Mouse (Mus musculus) midbrain, embryonic 13.5 days (tissue): ENCODE results near the gene Bcr. TPM values are rescaled to one million over a fixed set of nuclear protein-coding genes. Genes with fewer than 3 reads are reported as not detected.
A peak's percentile ranks its signal among the peaks of the same experiment; 100 is the strongest.

Experiments used
- ATAC-seq: fragments of 200-750 bp; cut with Nextera tagmentation; 2 replicates; pipeline ENCODE4 v1.8.0; 2017; ENCODE audit warnings: mild to moderate bottlenecking, moderate TSS enrichment, moderate library complexity
- H3K27ac ChIP-seq: fragments of 300-500 bp; sonication (generic); 2 replicates; pipeline ENCODE4 v1.5.1; 2015; ENCODE audit warnings: inconsistent platforms, mild to moderate bottlenecking, moderate library complexity
- H3K27me3 ChIP-seq: fragments of 300-500 bp; sonication (generic); 2 replicates; pipeline ENCODE4 v1.6.1; 2015; ENCODE audit warnings: mild to moderate bottlenecking, inconsistent platforms
- H3K36me3 ChIP-seq: fragments of 300-500 bp; sonication (generic); 2 replicates; pipeline ENCODE4 v1.6.1; 2015; ENCODE audit warnings: mild to moderate bottlenecking, inconsistent platforms
- H3K4me1 ChIP-seq: fragments of 300-500 bp; sonication (generic); replicated peaks from 2 replicates; pipeline ENCODE4 v1.6.1; 2015; ENCODE audit warnings: inconsistent platforms
- H3K4me2 ChIP-seq: fragments of 300-500 bp; sonication (generic); replicated peaks from 2 replicates; pipeline ENCODE4 v1.6.1; 2015; ENCODE audit warnings: moderate library complexity, mild to moderate bottlenecking, inconsistent platforms
- H3K4me3 ChIP-seq: fragments of 300-500 bp; sonication (generic); replicated peaks from 2 replicates; pipeline ENCODE4 v1.5.1; 2015; ENCODE audit warnings: mild to moderate bottlenecking, inconsistent platforms
- H3K9ac ChIP-seq: fragments of 300-500 bp; sonication (generic); replicated peaks from 2 replicates; pipeline ENCODE4 v1.6.1; 2015; ENCODE audit warnings: mild to moderate bottlenecking, inconsistent platforms
- H3K9me3 ChIP-seq: fragments of 300-500 bp; sonication (generic); 2 replicates; pipeline ENCODE4 v1.6.1; 2016; ENCODE audit warnings: mild to moderate bottlenecking, inconsistent platforms
- WGBS: fragments of 180-500 bp; shearing (Covaris S2); methylation state at CpG from one replicate; pipeline ENCODE4 v1.1.7; 2015; 5-methylcytosine and 5-hydroxymethylcytosine counted together
- polyA plus RNA-seq: library from polyadenylated mRNA; unstranded; fragments of >200 nt; fragmentation: Nextera tagmentation; extraction: Ambion mirVana; gene quantifications from 2 replicates; pipeline ENCODE4 v1.2.1, GENCODE M21; 2015

Gene Bcr
- polyA plus RNA-seq, 1 experiment from 2014 or later: 17.3 TPM

DNA sequence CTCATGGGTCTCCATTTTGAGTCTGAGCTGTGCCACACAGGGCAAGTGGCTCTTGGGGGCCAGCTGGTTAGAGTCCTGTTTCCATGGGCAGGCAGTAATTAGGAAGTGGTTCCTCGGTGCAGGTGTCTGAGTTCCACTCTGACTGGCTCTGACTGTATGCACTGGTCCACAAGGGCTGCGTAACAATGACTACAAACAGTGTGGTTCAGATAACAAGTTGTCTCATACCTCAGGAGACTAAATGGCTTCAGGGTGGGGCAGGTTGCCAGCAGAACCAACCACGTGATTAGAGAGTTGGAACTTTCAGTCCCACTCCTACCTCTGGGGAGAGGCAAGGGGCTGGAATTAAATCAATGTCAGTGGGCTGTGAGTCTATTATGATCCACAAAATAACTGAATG is 59.0 kb downstream of the Bcr start:
- Histone ChIP-seq H3K9me3 (no peaks in the 10 kb centered on the region), H3K9ac (no peak overlapping the region), H3K4me2 (no peak overlapping the region), H3K4me3 (no peak overlapping the region), H3K4me1 (peaks cover 16% of the 10 kb centered on the region), H3K27me3 (no peaks in the 10 kb centered on the region), H3K27ac (no peak overlapping the region), H3K36me3 (no peaks in the 10 kb centered on the region)
- WGBS: 77% methylated on average over 3 of the region's 3 CpGs
- ATAC-seq: no peak

DNA sequence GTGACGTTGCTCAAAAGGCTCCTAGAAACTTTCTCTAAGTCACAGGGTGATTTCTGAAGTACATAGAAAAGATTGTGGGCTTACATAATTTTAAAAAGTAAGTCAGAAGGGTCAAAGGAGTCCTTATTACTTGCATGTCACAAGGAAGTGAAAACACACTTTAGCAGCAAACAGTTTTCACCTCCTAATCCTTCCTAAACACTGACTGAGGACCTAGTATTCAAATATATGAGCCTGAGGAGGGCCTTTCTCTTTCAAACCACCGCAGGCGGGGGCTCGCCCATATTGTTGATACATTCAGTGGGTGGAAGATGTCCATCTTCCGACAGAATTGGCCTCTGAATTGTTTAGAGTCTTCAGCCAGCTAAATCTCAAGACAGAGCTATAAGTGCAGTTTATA is 59.8 kb downstream of the Bcr start:
- H3K27ac ChIP-seq: no peak overlapping the region
- peaks cover 16% of the 10 kb centered on the region for H3K4me1 ChIP-seq
- 86% methylated on average over 5 of the region's 5 CpGs for WGBS
- H3K4me2 ChIP-seq: no peak overlapping the region
- no peaks in the 10 kb centered on the region for H3K27me3 ChIP-seq
- no peak for ATAC-seq
- peaks cover 3% of the 10 kb centered on the region for H3K36me3 ChIP-seq
- no peaks in the 10 kb centered on the region for H3K9me3 ChIP-seq
- H3K4me3 ChIP-seq: no peak overlapping the region
- no peak overlapping the region for H3K9ac ChIP-seq

DNA sequence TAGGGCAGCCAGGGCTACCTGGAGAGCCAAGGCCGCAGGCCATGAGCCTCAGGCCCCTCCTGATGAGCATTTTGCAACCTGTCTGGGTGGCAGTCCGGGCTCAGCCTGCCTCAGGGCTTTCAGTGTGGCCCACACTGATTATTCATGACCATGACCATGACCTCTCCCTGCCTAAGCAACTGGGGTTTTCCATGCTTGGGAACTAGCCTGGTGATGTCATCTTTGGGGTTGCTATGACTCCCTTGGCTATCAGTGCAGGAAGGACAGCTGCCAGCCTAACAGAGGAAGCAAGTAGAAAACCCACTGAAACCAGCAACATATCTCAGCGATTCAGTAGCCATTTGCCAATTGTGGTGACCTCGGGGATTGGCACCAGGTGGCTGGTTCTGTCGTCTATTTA is 60.6 kb downstream of the Bcr start:
- Histone ChIP-seq H3K9ac (no peak overlapping the region), H3K27me3 (no peaks in the 10 kb centered on the region), H3K9me3 (no peaks in the 10 kb centered on the region), H3K4me3 (no peak overlapping the region), H3K4me2 (no peak overlapping the region), H3K4me1 (peaks cover 19% of the 10 kb centered on the region), H3K27ac (0 out of 2 replicates have a peak overlapping the region, but pooled peaks have one; percentile 2), H3K36me3 (peaks cover 12% of the 10 kb centered on the region)
- WGBS: 62% methylated on average over 5 of the region's 5 CpGs
- peak; percentile 62 for ATAC-seq

DNA sequence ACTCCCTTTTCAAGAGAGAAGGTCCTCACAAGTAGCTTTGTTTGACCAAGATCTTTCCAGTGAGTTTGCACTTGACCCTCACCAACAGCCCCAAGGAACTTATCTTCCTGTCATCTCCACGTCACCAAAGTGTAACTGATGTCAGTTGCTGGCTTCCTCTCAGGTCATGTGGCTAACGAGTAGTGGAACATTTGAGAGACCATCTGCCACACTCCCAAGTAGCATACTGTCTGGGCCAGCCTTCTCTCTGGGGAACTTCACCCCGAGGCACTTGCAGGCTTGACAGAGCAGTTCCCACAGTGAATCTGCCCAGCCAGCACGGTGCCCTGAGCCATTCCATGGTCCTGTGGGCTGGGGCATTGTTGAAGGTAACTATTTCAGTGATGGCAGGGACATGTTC is 65.2 kb downstream of the Bcr start:
- Histone ChIP-seq H3K36me3 (peaks cover 34% of the 10 kb centered on the region), H3K27ac (no peak overlapping the region), H3K4me2 (no peak overlapping the region), H3K4me1 (peaks cover 15% of the 10 kb centered on the region), H3K9ac (no peak overlapping the region), H3K27me3 (no peaks in the 10 kb centered on the region), H3K4me3 (no peak overlapping the region), H3K9me3 (no peaks in the 10 kb centered on the region)
- ATAC-seq: no peak
- WGBS: 63% methylated on average over 4 of the region's 4 CpGs

DNA sequence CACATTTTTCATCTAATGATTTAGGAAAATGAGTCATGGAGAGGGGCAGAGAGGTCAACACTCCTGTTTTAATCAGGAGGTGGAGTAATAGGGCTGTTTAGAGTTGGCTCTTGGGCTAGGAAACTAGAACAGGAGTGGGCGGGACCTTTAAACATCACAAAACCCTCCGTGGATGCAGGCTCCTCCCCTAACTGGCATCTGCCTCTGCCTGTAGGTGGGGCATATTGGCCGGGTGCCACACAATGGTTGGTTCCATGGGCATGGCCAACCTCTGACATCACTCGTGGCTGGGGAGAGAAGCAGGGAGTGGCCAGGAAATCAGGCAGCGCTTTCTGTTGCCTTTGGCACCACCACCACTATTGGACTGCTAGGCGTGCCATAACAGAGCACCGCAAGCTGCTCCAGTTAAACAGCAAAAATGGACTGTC is 68.9 kb downstream of the Bcr start:
- H3K27ac ChIP-seq: no peak overlapping the region
- no peak overlapping the region for H3K4me3 ChIP-seq
- no peak overlapping the region for H3K4me2 ChIP-seq
- no peak for ATAC-seq
- peaks cover 57% of the 10 kb centered on the region for H3K36me3 ChIP-seq
- no peaks in the 10 kb centered on the region for H3K27me3 ChIP-seq
- no peaks in the 10 kb centered on the region for H3K9me3 ChIP-seq
- no peak overlapping the region for H3K9ac ChIP-seq
- H3K4me1 ChIP-seq: peaks cover 7% of the 10 kb centered on the region; the same call in 1 of the 2 replicates
- WGBS: 91% methylated on average over 7 of the region's 7 CpGs

DNA sequence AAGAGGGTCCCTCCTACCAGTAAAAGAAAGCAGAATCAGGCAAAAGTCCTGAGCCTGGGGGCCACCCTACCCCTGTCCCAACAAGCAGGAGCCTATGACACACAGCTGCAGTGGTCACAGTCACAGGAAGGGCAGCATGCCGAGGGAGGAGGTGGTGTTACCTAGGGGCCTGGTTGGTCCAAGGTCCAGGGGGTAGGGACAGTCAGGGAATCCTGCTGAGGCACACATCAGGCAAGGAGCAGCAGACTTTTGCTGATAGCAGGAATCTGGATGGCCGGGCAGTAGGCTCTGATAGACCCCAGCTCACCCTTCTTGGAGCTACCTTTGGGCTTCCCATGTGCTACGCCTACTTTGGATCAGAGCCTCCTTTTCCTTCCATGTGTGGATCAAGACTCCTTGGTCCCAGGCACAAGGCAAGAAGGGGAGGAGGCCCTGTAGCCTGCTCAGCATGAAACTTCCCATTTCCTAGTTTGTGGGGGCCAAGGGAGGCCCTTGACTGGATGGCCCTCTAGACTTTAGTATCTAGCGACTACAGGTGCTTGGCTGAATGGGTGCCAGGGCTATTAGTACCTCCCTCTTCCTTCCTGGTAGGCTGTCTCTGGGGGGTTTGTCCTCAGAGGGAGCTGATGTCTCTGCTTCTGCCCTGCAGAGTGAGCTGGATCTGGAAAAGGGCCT is 70.1 kb downstream of the Bcr start:
- ATAC-seq: no peak

DNA sequence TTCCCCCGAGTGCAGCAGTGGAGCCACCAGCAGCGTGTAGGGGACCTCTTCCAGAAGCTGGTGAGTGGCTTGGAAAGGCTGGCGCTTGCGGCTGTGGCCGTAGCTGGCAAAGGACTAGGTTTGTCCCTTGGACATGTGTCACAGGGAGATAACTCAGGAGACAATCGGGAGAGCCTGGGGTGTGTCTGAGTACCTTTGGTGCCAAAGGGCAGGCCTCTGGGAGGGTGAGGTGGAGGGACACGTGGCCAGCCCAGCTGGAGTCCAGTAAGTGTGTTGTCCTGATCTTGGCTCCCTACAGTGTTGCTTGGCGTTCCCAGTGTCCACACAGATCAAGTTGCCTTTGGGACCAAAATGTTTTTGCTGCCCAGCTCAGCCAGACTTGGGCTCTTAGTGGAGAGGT is 71.2 kb downstream of the Bcr start:
- H3K4me3 ChIP-seq: no peak overlapping the region
- no peak overlapping the region for H3K9ac ChIP-seq
- 71% methylated on average over 8 of the region's 8 CpGs for WGBS
- H3K27me3 ChIP-seq: no peaks in the 10 kb centered on the region
- peaks cover 18% of the 10 kb centered on the region for H3K4me1 ChIP-seq
- H3K36me3 ChIP-seq: peaks cover 55% of the 10 kb centered on the region
- no peaks in the 10 kb centered on the region for H3K9me3 ChIP-seq
- ATAC-seq: no peak
- no peak overlapping the region for H3K4me2 ChIP-seq
- H3K27ac ChIP-seq: no peak overlapping the region

More for the DNA sequence above, 70.1 kb downstream of the Bcr start:
- peaks cover 55% of the 10 kb centered on the region for H3K36me3 ChIP-seq
- no peaks in the 10 kb centered on the region for H3K27me3 ChIP-seq
- H3K4me3 ChIP-seq: no peak overlapping the region
- H3K4me1 ChIP-seq: peaks cover 17% of the 10 kb centered on the region
- 95% methylated on average over 4 of the region's 4 CpGs for WGBS
- H3K9ac ChIP-seq: no peak overlapping the region
- no peak overlapping the region for H3K27ac ChIP-seq
- no peaks in the 10 kb centered on the region for H3K9me3 ChIP-seq
- no peak overlapping the region for H3K4me2 ChIP-seq

DNA sequence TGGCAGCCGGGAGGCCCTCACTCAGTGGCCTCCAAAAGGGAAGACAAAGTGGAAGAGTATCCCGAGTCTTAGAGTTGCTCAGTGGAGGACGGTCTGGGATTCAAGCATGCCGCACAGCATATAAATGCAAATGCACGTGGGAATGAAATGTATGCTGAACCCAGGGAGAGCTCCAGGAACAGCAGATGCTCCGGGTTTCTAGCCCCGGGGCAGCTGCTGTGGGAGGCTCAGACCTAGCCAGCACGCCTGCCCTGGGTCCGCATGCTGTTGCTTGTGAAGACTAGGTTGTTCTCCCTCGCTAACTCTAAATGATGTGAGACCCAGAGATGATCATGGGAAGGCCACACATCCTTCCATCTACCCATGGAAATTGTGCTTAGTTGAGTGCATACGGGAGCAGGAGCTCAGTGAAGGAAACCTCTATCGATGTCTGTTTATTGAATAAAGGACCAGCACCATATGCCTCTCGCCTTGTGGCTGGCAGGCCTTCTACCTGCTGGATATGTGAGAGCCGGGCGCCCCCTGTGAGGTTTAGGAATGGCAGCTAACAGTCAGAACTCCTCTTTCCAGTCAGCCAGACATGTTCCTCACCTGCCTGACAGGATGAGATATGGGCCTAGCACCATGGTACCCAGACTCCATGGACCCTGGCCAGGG is 74.6 kb downstream of the Bcr start:
- no peak overlapping the region for H3K4me3 ChIP-seq
- 74% methylated on average over 15 of the region's 15 CpGs for WGBS
- no peak overlapping the region for H3K4me2 ChIP-seq
- no peak; the same call in 1 of the 2 replicates for ATAC-seq
- no peaks in the 10 kb centered on the region for H3K27me3 ChIP-seq
- no peak overlapping the region for H3K9ac ChIP-seq
- H3K36me3 ChIP-seq: peaks cover 72% of the 10 kb centered on the region
- H3K4me1 ChIP-seq: peaks cover 22% of the 10 kb centered on the region
- H3K9me3 ChIP-seq: no peaks in the 10 kb centered on the region
- H3K27ac ChIP-seq: no peak overlapping the region

DNA sequence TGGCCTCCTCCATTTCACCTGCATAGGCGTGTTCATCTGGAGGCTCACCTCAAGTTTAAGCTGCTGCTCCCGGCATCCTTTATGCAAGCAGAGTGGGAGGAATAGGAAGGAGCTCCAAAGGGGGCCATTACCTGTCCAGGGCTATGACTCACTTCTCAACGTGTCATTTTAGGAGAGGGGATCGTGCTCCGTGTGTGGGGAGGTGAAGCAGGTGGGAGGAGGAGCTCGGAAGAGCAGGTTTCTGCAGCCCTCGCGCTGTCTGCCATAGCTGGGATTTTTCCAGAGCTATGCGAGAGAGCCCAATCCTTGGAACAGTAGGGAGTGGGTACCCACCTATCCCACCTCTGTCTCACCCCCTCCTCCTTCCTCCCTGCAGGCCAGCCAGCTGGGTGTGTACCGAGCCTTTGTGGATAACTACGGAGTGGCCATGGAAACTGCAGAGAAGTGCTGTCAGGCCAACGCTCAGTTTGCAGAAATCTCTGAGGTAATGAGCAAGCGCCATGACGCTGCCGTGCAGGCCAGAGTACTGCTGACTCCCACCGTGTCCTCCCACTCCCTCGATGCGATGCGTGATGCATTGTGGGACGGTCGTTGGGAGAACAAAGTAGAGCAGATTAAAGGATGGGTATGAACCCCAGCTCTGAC is 75.2 kb downstream of the Bcr start:
- H3K4me3 ChIP-seq: no peak overlapping the region
- H3K9me3 ChIP-seq: no peaks in the 10 kb centered on the region
- peak; percentile 49 for ATAC-seq
- 86% methylated on average over 21 of the region's 21 CpGs for WGBS
- no peaks in the 10 kb centered on the region for H3K27me3 ChIP-seq
- peaks cover 22% of the 10 kb centered on the region for H3K4me1 ChIP-seq
- no peak overlapping the region for H3K27ac ChIP-seq
- no peak overlapping the region for H3K4me2 ChIP-seq
- no peak overlapping the region for H3K9ac ChIP-seq
- H3K36me3 ChIP-seq: peaks cover 78% of the 10 kb centered on the region

DNA sequence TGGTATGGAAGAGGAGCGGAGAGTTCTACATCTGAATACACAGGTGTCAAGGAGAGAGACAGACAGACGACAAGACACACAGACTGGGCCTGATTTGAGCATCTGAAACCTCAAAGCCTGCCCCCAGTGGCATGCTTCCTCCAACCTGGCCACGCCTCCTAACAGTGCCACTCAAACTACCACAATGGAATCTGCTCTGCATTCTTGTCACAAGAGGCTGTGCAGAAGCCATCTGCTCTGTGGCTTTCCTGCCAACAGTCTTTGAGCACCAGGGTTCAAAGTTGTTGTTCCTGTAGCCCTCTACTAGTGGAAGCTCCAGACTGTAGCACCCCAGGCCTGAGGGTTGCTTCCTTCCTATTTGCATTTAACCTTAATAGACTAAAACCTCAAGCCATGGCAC is 76.8 kb downstream of the Bcr start:
- Histone ChIP-seq H3K27me3 (no peaks in the 10 kb centered on the region), H3K4me3 (no peak overlapping the region), H3K4me1 (peaks cover 18% of the 10 kb centered on the region), H3K9me3 (no peaks in the 10 kb centered on the region), H3K36me3 (peaks cover 83% of the 10 kb centered on the region), H3K4me2 (no peak overlapping the region), H3K9ac (no peak overlapping the region), H3K27ac (no peak overlapping the region)
- WGBS: 71% methylated on average over 3 of the region's 3 CpGs
- peak; percentile 22; the same call in 1 of the 2 replicates for ATAC-seq

DNA sequence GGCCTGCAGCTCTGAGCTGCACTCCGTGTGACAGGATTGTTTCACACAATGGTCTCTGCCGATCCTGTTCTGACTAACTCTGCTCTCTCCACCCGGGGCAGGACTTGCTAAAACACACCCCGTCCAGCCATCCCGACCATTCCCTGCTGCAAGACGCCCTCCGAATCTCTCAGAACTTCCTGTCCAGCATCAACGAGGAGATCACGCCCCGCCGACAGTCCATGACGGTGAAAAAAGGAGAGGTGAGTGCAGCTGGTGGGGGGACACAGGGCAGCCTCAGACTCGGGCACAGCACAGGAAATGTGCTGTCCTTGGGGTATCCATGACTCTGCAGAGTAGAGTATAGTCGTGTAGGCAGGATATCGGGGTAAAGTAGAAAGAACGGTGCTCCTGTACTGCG is 84.8 kb downstream of the Bcr start:
- Histone ChIP-seq H3K9ac (no peak overlapping the region), H3K9me3 (no peaks in the 10 kb centered on the region), H3K27ac (no peak overlapping the region), H3K36me3 (peaks cover 82% of the 10 kb centered on the region), H3K4me1 (peaks cover 16% of the 10 kb centered on the region), H3K27me3 (no peaks in the 10 kb centered on the region), H3K4me3 (no peak overlapping the region), H3K4me2 (no peak overlapping the region)
- no peak for ATAC-seq
- 85% methylated on average over 17 of the region's 17 CpGs for WGBS

DNA sequence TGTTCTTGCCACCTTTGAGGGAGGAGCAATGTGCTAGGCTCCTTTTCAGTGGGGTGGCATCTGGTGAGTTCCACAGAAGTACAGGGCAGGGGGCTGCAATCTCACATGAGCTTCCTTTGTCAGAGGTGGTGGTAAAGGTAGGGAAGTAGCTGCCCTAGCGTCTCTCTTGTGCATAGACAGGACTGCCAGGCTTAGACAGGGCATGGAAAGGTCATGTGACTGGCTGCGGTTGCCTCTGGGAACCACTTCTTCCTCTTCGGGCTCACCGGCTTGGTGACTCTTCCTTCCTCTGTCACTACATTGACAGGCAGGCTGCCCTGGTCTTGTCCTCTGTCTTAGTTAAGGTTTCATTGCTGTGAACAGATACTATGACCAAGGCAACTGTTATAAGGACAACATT is 85.6 kb downstream of the Bcr start:
- 96% methylated on average over 4 of the region's 4 CpGs for WGBS

More for the DNA sequence above, 85.6 kb downstream of the Bcr start:
- H3K4me1 ChIP-seq: peaks cover 22% of the 10 kb centered on the region
- no peak overlapping the region for H3K27ac ChIP-seq
- H3K27me3 ChIP-seq: no peaks in the 10 kb centered on the region
- H3K4me3 ChIP-seq: no peak overlapping the region
- no peak overlapping the region for H3K4me2 ChIP-seq
- peaks cover 82% of the 10 kb centered on the region for H3K36me3 ChIP-seq
- no peak for ATAC-seq
- H3K9me3 ChIP-seq: no peaks in the 10 kb centered on the region
- no peak overlapping the region for H3K9ac ChIP-seq
